Mouse (Mus musculus): ENCODE data around the gene Mamld1.

- no peak for TF ChIP-seq CTCF (IDR thresholded peaks at IDR 0.05; ENCODE audit: extremely low read depth, insufficient read depth, low read length)
- no peak for TF ChIP-seq POLR2A (IDR thresholded peaks at IDR 0.05; ENCODE audit: extremely low read depth, insufficient read depth, low read length)
These were observed 37.5 kb downstream of the Mamld1 start for GRCm38 (mm10) chrX:71087370-71088079.

Data from cortical plate, adult 2 months (tissue).